Mouse (Mus musculus) cerebellum, adult 2 months (tissue): Measurements from ENCODE around the gene Thbd. TPM values are rescaled to one million over a fixed set of nuclear protein-coding genes. Genes with fewer than 3 reads are reported as not detected.

Experiments used
- DNase-seq, 2 experiments: peaks; one replicate each; pipeline ENCODE4 v3.0.0; 2021
- H3K27ac ChIP-seq: fragments of 200-500 bp; 2 replicates; pipeline ENCODE4 v1.5.1; 2012; ENCODE audit warnings: low read length, control low read depth, inconsistent platforms; ENCODE audit not compliant: insufficient read depth
- H3K27me3 ChIP-seq: fragments of 200-500 bp; 2 replicates; pipeline ENCODE4 v1.6.1; 2012; ENCODE audit warnings: inconsistent platforms, mild to moderate bottlenecking, low read length, moderate library complexity; ENCODE audit not compliant: control insufficient read depth, insufficient read depth
- H3K4me1 ChIP-seq: fragments of 200-500 bp; 2 replicates; pipeline ENCODE4 v1.6.1; 2011; ENCODE audit warnings: low read length; ENCODE audit not compliant: control insufficient read depth, insufficient read depth
- H3K4me3 ChIP-seq: fragments of 200-500 bp; replicated peaks from 2 replicates; pipeline ENCODE3; 2011; ENCODE audit warnings: mild to moderate bottlenecking, low read depth, low read length, control low read depth; ENCODE audit not compliant: insufficient read depth
- CTCF ChIP-seq: fragments of 200-500 bp; IDR thresholded peaks from 2 replicates; pipeline ENCODE4 v1.5.1; 2011; ENCODE audit warnings: low read depth, mild to moderate bottlenecking, control low read depth, low read length, moderate library complexity, borderline replicate concordance; ENCODE audit not compliant: insufficient read depth
- POLR2A ChIP-seq: fragments of 200-500 bp; IDR thresholded peaks from 2 replicates; pipeline ENCODE4 v1.6.1; 2011; ENCODE audit warnings: low read length, control low read depth, borderline replicate concordance; ENCODE audit not compliant: insufficient read depth
- WGBS: fragments of 180-500 bp; shearing (Covaris S2); methylation state at CpG from one replicate; pipeline ENCODE4 v1.1.7; 2018; 5-methylcytosine and 5-hydroxymethylcytosine counted together
- polyA plus RNA-seq: library from polyadenylated mRNA; depleted of rRNA; stranded (reverse); fragments of >200 nt; gene quantifications from 2 replicates; pipeline ENCODE4 v1.2.3, GENCODE M21; 2012

The Thbd gene
- polyA plus RNA-seq, 1 experiment: 6.3 TPM

- 78% methylated on average over 2 of the region's 2 CpGs for WGBS
- no peak overlapping the region for H3K4me3 ChIP-seq
- TF ChIP-seq CTCF (no peak), POLR2A (no peak)
- H3K27me3 ChIP-seq: no peaks in the 10 kb centered on the region
- H3K4me1 ChIP-seq: no peaks in the 10 kb centered on the region
- DNase-seq: no peak
- no peak overlapping the region for H3K27ac ChIP-seq
Observed at GRCm38 (mm10) chr2:148419776-148420175, 11.8 kb upstream of the Thbd start.

- no peak overlapping the region for H3K27ac ChIP-seq
- H3K27me3 ChIP-seq: no peaks in the 10 kb centered on the region
- H3K4me1 ChIP-seq: no peaks in the 10 kb centered on the region
- H3K4me3 ChIP-seq: no peak overlapping the region
- DNase-seq: no peak
- no peak for TF ChIP-seq CTCF
- TF ChIP-seq POLR2A: no peak
- 79% methylated on average over 3 of the region's 3 CpGs for WGBS
Observed at GRCm38 (mm10) chr2:148419151-148419550, 11.2 kb upstream of the Thbd start.

- no peak for DNase-seq
- Histone ChIP-seq H3K27ac (no peak overlapping the region), H3K4me1 (no peaks in the 10 kb centered on the region; the same call in 1 of the 2 replicates), H3K27me3 (peaks cover 2% of the 10 kb centered on the region; the same call in 1 of the 2 replicates), H3K4me3 (no peak overlapping the region)
- WGBS: 81% methylated on average over 1 of the region's 1 CpGs
- TF ChIP-seq CTCF (no peak), POLR2A (no peak)
Observed at GRCm38 (mm10) chr2:148409821-148410220, 1.8 kb upstream of the Thbd start.

- Histone ChIP-seq H3K4me1 (no peaks in the 10 kb centered on the region; the same call in 1 of the 2 replicates), H3K27me3 (peaks cover 2% of the 10 kb centered on the region; the same call in 1 of the 2 replicates), H3K4me3 (no peak overlapping the region), H3K27ac (no peak overlapping the region)
- WGBS: 24% methylated on average over 9 of the region's 9 CpGs
- peak; percentile 18 to 23 for DNase-seq
- TF ChIP-seq CTCF: peak; percentile 33; the same call in 1 of the 2 replicates
- TF ChIP-seq POLR2A: no peak
Observed at GRCm38 (mm10) chr2:148409141-148409540, 1.2 kb upstream of the Thbd start.

- H3K27me3 ChIP-seq: peaks cover 2% of the 10 kb centered on the region; the same call in 1 of the 2 replicates
- H3K4me1 ChIP-seq: no peaks in the 10 kb centered on the region; the same call in 1 of the 2 replicates
Observed at GRCm38 (mm10) chr2:148408761-148409120, 753 bp upstream of the Thbd start.

GRCm38 (mm10) chr2:148406971-148407869 is 768 bp downstream of the Thbd start:
- Histone ChIP-seq H3K4me1 (no peaks in the 10 kb centered on the region; the same call in 1 of the 2 replicates), H3K4me3 (no peak overlapping the region), H3K27ac (0 out of 2 replicates have a peak overlapping the region, but pooled peaks have one; percentile 14), H3K27me3 (peaks cover 2% of the 10 kb centered on the region; the same call in 1 of the 2 replicates)
- WGBS: 7% methylated on average over 55 of the region's 55 CpGs
- no peak for DNase-seq
- no peak for TF ChIP-seq POLR2A
- TF ChIP-seq CTCF: no peak

More at GRCm38 (mm10) chr2:148408761-148409120, 753 bp upstream of the Thbd start:
- no peak overlapping the region for H3K4me3 ChIP-seq
- no peak for DNase-seq
- TF ChIP-seq POLR2A: no peak
- no peak for TF ChIP-seq CTCF
- WGBS: 12% methylated on average over 6 of the region's 6 CpGs
- no peak overlapping the region for H3K27ac ChIP-seq

GRCm38 (mm10) chr2:148406160-148406970 is 1.6 kb downstream of the Thbd start:
- Histone ChIP-seq H3K4me1 (no peaks in the 10 kb centered on the region; the same call in 1 of the 2 replicates), H3K4me3 (peak overlapping the region; percentile 6), H3K27me3 (peaks cover 2% of the 10 kb centered on the region; the same call in 1 of the 2 replicates), H3K27ac (no peak overlapping the region)
- WGBS: 15% methylated on average over 34 of the region's 34 CpGs
- no peak for DNase-seq
- TF ChIP-seq POLR2A (no peak), CTCF (no peak)
